Mouse (Mus musculus) heart, postnatal 4 days (tissue): ENCODE results near the gene Sept9. TPM values are rescaled to one million over a fixed set of nuclear protein-coding genes. Genes with fewer than 3 reads are reported as not detected.

Source experiments
- DNase-seq: peaks from one replicate; pipeline ENCODE4 v3.0.0; 2021
- total RNA-seq, 2 experiments: library from RNA; stranded (reverse); gene quantifications; 2 replicates each; pipeline ENCODE4 v1.2.3; 2021

Gene Sept9
- total RNA-seq, 2 experiments from 2014 or later, result 76.7 to 77.4 TPM

GRCm38 (mm10) chr11:117410059-117410458 is 210.6 kb downstream of the Sept9 start:
- DNase-seq, result no peak

- DNase-seq, result no peak
These were observed 212.2 kb downstream of the Sept9 start for GRCm38 (mm10) chr11:117411663-117412062.

Other genes starting within 250 kb of the Sept9 start
- 10 to 100 TPM; 78.4 to 81.7 TPM for gene Sec14l1, start 84.5 kb upstream of the Sept9 start, total RNA-seq